Mouse (Mus musculus) heart, embryonic 10.5 days (tissue): ENCODE results near the gene Syn3. TPM values are rescaled to one million over a fixed set of nuclear protein-coding genes. Genes with fewer than 3 reads are reported as not detected.
"Not testable (repeated sequence)": the region's sequence is repeated elsewhere in the genome, so short reads cannot be mapped to it uniquely, and the experiment has no call there.

Experiments used
- DNase-seq: peaks from one replicate; pipeline ENCODE4 v3.0.0-alpha.2; 2017; ENCODE audit warnings: low spot score
- H3K27ac ChIP-seq: fragments of 300-500 bp; sonication (generic); 2 replicates; pipeline ENCODE4 v1.5.1; 2016; ENCODE audit warnings: mild to moderate bottlenecking
- H3K27me3 ChIP-seq: fragments of 300-500 bp; sonication (generic); 2 replicates; pipeline ENCODE4 v1.6.1; 2016; ENCODE audit warnings: mild to moderate bottlenecking; ENCODE audit not compliant: poor library complexity, insufficient read depth, severe bottlenecking
- H3K36me3 ChIP-seq: fragments of 300-500 bp; sonication (generic); 2 replicates; pipeline ENCODE4 v1.6.1; 2016; ENCODE audit warnings: mild to moderate bottlenecking, moderate library complexity
- H3K4me1 ChIP-seq: fragments of 300-500 bp; sonication (generic); 2 replicates; pipeline ENCODE4 v1.6.1; 2016; ENCODE audit warnings: mild to moderate bottlenecking
- H3K4me3 ChIP-seq: fragments of 300-500 bp; sonication (generic); 2 replicates; pipeline ENCODE4 v1.5.1; 2016; ENCODE audit warnings: mild to moderate bottlenecking, moderate library complexity
- H3K9me3 ChIP-seq: fragments of 300-500 bp; sonication (generic); 2 replicates; pipeline ENCODE4 v1.6.1; 2016; ENCODE audit warnings: mild to moderate bottlenecking, moderate library complexity
- WGBS: fragments of 180-500 bp; shearing (Covaris S2); methylation state at CpG from one replicate; pipeline ENCODE4 v1.1.7; 2016; 5-methylcytosine and 5-hydroxymethylcytosine counted together
- polyA plus RNA-seq: library from polyadenylated mRNA; unstranded; fragments of >200 nt; fragmentation: Nextera tagmentation; extraction: Ambion mirVana; gene quantifications from 2 replicates; pipeline ENCODE4 v1.2.1, GENCODE M21; 2016

Gene Syn3
- polyA plus RNA-seq, 1 experiment from 2014 or later = 1.2 TPM

DNA sequence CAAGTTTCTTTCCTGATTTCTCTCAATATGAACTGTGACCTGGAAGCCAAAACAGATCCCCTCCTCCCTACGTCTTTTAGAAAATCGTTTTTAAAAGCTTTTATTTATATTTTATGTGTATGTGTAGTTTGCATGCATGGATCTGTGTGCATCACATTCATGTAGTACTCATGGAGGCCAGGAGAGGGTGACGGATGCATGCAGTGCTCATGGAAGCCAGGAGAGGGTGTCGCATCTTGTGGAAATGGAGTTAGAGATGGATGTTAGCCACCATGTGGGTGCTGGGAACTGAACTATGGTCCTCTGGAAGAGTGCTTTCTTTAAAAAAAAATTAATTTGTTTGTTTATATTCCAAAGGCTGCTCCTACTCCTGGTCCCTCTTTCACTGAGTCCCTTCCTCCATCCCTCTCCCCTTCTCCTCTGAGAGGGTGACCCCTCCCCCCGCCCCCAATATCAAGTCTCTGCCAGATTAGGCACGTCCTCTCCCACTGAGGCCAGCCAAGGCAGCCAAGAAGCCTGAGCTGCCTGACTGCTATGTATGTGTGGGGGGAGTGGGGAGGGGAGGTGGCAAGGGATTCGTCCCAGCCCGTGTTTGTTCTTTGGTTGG lies 442.3 kb downstream of the Syn3 start:
- Histone ChIP-seq H3K27me3 (no peaks in the 10 kb centered on the region), H3K36me3 (peaks cover 2% of the 10 kb centered on the region; the same call in 1 of the 2 replicates), H3K27ac (no peak overlapping the region), H3K4me1 (peaks cover 16% of the 10 kb centered on the region), H3K9me3 (0 out of 2 replicates have a peak, but pooled peaks cover 2% of the 10 kb centered on the region), H3K4me3 (no peak overlapping the region)
- WGBS = 80% methylated on average over 8 of the region's 8 CpGs
- DNase-seq = peak; percentile 51

DNA sequence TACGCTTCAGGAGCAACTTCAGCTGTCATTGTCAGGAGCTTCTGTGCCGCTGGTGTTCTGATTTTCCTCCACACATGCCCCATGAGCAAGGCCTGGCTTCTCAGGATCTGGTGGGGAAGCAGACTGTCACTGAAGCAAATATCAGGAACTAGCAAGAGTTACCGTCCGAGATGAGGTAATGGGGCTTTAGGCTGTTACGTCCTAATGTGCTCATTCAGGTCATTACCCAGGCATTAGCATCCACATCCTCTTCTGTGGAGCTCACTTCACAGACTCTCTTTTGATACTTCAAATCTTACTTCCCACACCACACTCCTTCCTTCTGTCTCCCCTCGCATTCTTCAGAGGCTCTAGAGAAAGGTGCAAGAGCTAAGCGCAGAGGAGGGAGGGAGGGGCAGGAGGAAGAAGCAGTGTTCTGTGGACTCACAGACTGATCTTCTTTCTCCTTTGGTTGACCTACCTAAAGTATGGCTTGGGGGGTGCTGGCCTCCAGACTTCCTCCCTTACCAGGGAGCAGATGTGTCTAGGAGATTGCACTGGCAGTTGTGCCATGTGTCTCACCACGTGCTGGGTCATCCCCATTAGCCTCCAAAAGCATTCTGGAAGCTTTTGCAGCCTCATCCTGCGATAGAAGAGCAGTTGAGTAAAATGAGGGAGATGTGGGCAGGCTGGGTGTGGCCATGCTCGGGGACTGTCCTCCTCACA lies 445.7 kb downstream of the Syn3 start:
- Histone ChIP-seq H3K4me3 (no peak overlapping the region), H3K9me3 (0 out of 2 replicates have a peak, but pooled peaks cover 2% of the 10 kb centered on the region), H3K4me1 (peaks cover 16% of the 10 kb centered on the region), H3K27ac (no peak overlapping the region), H3K36me3 (peaks cover 10% of the 10 kb centered on the region; the same call in 1 of the 2 replicates), H3K27me3 (no peaks in the 10 kb centered on the region)
- peak; percentile 43 for DNase-seq
- 69% methylated on average over 10 of the region's 10 CpGs for WGBS

DNA sequence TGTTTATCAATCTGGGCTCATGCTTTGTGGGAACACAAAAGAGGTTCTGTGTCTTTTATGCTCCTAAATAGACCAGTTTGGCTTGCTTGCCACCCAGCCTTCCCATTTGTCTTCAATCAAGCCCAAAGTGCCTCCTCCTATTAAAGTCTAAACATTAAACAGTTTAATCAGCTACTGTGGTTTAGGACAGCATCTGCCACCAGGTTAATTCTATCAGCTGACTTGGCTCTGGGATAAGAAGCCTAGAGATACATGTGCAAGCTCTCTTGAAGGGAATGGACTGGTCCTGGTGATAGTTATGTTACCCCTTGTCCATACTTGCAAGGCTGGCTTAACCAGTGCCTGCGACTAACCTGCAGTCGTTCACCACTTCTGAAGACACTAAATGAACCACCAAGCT lies 448.2 kb downstream of the Syn3 start:
- Histone ChIP-seq H3K36me3 (peaks cover 15% of the 10 kb centered on the region), H3K9me3 (no peaks in the 10 kb centered on the region), H3K27ac (no peak overlapping the region), H3K4me1 (peaks cover 10% of the 10 kb centered on the region), H3K4me3 (no peak overlapping the region), H3K27me3 (no peaks in the 10 kb centered on the region)
- 82% methylated on average over 2 of the region's 2 CpGs for WGBS
- DNase-seq = peak; percentile 46

DNA sequence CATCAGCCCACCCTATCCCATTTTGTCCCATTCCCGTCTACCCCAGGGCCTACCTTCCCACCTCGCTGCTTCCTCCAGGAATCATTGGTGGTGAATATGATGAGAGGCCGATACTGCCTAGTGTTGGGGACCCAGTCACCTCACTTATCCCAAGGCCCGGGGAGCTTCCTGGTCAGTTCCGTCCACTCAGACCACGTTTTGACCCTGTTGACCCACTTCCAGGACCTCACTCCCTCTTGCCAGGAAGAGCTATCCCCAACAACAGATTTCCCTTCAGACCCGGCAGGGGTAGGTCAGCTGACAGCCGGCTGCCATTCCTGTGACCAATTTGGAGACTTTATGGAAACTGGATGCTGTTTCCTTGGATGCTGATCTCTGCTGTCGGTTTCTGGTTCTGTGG lies 450.9 kb downstream of the Syn3 start:
- H3K4me3 ChIP-seq = no peak overlapping the region
- H3K27me3 ChIP-seq = no peaks in the 10 kb centered on the region
- 91% methylated on average over 9 of the region's 9 CpGs for WGBS
- no peak overlapping the region for H3K27ac ChIP-seq
- H3K36me3 ChIP-seq = peaks cover 23% of the 10 kb centered on the region
- H3K4me1 ChIP-seq = peaks cover 5% of the 10 kb centered on the region
- peak; percentile 58 for DNase-seq
- H3K9me3 ChIP-seq = no peaks in the 10 kb centered on the region

DNA sequence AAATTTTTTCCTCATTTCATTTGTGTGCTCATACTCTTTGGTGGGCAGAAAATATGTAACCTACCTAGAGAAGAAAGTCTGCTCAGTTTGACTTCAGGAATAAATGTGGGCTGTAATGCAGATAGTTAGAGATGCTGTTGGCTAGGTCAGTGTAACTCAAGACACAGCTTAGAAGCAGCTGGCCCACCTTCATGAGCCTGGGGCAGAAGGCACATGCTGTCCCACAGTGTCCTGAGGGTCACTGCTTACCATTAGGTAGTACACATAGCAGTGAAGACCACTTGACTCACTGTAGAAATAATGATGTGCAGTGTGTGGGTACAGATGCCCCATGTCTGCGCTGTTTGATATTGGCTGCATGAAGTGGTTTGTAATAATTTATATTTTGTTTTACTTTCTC lies 452.3 kb downstream of the Syn3 start:
- peak; percentile 56 for DNase-seq
- Histone ChIP-seq H3K4me3 (no peak overlapping the region), H3K9me3 (no peaks in the 10 kb centered on the region), H3K4me1 (no peaks in the 10 kb centered on the region), H3K27ac (no peak overlapping the region), H3K36me3 (peaks cover 22% of the 10 kb centered on the region), H3K27me3 (no peaks in the 10 kb centered on the region)
- 85% methylated on average over 1 of the region's 1 CpGs for WGBS

DNA sequence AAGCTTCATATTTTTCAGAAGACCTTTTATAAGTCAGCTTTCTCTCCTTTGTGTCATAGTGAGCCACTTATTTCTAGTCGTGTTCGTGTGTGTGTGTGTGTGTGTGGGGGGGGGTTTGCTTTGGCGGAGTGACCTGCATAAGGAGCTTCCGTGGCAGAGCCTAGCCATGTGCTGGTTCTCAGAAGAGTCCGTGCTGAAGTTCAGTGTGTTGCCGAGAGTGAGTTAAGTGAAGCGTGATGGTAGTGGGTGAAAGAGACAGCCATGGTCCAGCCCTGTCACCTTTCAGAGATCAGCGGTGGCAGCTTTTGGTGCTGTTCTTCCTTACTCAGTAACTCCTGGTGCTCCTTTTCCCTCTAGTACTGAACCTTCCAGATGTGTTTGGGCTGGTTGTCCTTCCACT lies 454.6 kb downstream of the Syn3 start:
- no peaks in the 10 kb centered on the region for H3K27me3 ChIP-seq
- H3K36me3 ChIP-seq = peaks cover 24% of the 10 kb centered on the region
- H3K4me1 ChIP-seq = no peaks in the 10 kb centered on the region
- no peak overlapping the region for H3K4me3 ChIP-seq
- 86% methylated on average over 8 of the region's 8 CpGs for WGBS
- no peak for DNase-seq
- H3K27ac ChIP-seq = no peak overlapping the region
- no peaks in the 10 kb centered on the region for H3K9me3 ChIP-seq

DNA sequence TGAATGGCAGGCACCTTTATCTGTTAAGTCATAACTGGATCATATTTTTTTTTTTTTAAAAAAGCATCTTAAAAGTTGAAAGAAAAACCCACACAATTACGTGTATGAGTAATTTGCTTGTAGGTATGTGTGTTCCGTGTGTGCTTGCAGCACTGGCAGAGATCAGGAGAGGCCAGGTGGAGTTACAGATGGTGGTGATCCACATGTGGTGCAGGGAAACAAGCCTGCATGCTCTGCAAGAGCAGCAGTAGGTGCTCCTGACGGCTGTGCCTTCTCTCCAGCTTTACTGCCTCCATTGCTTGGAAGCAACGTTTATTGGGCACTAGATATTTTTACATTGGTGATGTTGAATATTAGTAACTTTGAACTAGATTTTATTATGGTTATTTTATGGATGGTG lies 455.0 kb downstream of the Syn3 start:
- no peaks in the 10 kb centered on the region for H3K27me3 ChIP-seq
- no peak overlapping the region for H3K27ac ChIP-seq
- no peaks in the 10 kb centered on the region for H3K4me1 ChIP-seq
- no peaks in the 10 kb centered on the region for H3K9me3 ChIP-seq
- WGBS = 82% methylated on average over 4 of the region's 4 CpGs
- no peak for DNase-seq
- H3K4me3 ChIP-seq = no peak overlapping the region
- peaks cover 26% of the 10 kb centered on the region for H3K36me3 ChIP-seq

DNA sequence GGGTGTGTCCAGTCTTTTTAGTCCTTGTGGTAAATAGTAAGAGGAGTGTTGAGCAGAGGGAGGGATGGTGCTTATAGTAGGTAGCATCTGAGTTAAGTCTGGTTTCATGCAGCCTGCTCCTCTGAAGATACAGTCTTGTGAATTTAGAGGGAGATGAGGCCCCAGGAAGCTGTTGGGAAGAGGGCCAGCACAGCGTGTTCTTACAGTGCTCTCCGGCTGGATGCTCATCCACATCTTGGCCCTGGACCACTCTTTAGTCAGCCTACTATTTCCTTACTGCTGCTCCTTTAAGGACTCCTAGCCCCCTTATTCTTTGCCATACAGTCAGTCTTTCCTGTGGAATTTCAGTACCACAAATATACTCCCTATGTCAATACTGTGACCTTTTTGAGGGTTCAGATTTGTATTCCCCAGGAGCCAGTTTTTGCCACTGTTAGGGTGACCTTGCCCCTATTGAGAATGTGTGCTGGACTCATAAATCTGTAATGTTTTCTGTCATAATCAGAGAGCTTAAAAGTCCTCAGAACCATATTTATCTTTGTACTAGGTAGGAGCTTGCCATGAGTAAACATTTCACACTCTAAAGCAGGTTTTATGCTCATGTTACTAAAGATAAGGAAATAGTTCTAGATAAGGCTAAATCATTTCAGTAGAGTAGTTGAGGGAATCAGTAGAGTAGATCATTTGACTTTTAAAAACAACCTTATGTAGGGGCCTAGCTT lies 464.5 kb downstream of the Syn3 start:
- Histone ChIP-seq H3K36me3 (peaks cover 34% of the 10 kb centered on the region), H3K9me3 (no peaks in the 10 kb centered on the region), H3K4me1 (no peaks in the 10 kb centered on the region), H3K27ac (no peak overlapping the region), H3K4me3 (no peak overlapping the region), H3K27me3 (no peaks in the 10 kb centered on the region)
- WGBS = 82% methylated on average over 2 of the region's 2 CpGs
- DNase-seq = no peak

DNA sequence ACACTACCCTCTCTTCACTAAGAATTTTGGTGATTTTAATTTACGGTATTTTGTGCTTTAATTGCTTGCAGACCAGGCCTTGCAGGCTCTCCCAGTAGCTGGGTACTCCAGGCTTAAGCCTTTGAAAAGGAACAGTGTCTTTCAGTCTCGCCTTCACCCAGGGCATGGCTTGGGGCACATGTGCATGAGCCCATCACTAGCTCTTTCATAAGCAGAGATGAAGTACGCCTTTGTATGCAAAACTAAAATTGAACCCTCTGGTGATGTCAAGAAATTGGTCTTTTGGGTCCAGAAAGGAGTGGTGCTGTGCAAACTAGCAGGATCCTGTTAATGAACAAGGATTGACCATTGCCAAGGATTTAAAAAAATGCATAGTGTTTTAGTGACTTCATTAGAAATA lies 466.2 kb downstream of the Syn3 start:
- WGBS = 82% methylated on average over 3 of the region's 3 CpGs
- H3K9me3 ChIP-seq = no peaks in the 10 kb centered on the region
- H3K27me3 ChIP-seq = no peaks in the 10 kb centered on the region
- no peak overlapping the region for H3K4me3 ChIP-seq
- DNase-seq = no peak
- H3K4me1 ChIP-seq = no peaks in the 10 kb centered on the region
- H3K36me3 ChIP-seq = peaks cover 33% of the 10 kb centered on the region
- H3K27ac ChIP-seq = no peak overlapping the region

DNA sequence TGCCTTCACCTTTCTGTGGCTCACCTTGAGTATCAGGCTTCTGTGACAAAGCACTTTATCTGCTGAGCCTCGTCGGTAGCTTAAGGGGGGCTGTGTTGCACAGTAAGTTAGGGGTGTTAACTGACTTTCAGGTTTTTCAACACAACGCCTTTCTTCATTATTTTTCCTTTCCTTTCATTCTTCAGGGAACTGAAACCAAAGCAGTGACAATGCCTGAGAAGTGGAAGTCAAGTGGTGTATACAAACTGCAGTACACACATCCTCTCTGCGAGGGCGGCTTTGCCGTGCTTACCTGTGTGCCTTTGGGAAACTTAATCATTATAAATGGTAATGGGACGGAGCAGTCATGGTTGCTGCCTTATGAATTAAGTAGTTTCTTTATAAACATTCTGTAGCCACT lies 468.0 kb downstream of the Syn3 start:
- no peak overlapping the region for H3K27ac ChIP-seq
- peaks cover 27% of the 10 kb centered on the region for H3K36me3 ChIP-seq
- no peaks in the 10 kb centered on the region for H3K9me3 ChIP-seq
- WGBS = 88% methylated on average over 7 of the region's 7 CpGs
- DNase-seq = no peak
- H3K4me3 ChIP-seq = no peak overlapping the region
- H3K27me3 ChIP-seq = no peaks in the 10 kb centered on the region
- H3K4me1 ChIP-seq = no peaks in the 10 kb centered on the region

DNA sequence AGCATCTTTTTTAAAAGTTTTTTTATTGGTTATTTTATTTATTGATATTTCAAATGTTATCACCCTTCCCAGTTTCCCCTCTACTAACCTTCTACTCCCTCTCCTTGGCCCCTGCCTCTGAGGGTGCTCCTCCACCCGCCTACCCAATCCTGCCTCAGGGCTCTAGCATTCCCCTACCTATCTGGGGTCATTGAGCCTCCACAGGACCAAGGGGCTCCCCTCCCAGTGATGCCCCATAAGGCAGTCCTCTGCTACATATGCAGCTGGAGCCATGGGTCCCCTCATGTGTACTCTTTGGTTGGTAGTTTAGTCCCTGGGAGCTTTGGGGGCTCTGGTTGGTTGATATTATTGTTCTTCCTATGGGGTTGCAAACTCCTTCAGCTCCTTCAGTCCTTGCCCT lies 471.9 kb downstream of the Syn3 start:
- not testable (repeated sequence) for H3K27me3 ChIP-seq, H3K9me3 ChIP-seq, DNase-seq, H3K4me1 ChIP-seq, H3K27ac ChIP-seq, H3K4me3 ChIP-seq
- H3K36me3 ChIP-seq = peaks cover 12% of the 10 kb centered on the region
- whole genome bisulfite sequencing = 62% methylated on average over 1 of the region's 1 CpGs

DNA sequence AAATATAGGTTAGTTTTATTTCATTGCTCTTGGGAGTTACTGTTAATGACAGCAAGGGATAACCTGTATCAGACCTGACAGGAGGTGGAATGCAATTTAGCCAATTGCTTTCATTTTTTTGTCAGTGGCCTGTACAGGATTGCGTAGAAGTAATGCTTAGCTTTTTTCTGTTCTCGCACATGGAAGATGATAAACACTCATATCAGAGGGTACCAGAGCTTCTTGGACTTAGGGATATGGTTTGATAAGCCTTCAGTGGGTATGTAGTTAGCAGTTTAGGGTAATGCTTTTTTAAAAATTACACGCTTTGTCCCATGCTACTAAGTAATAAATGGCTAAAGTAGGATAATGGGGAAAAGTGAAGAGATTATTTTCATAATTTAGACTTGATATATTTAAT lies 472.3 kb downstream of the Syn3 start:
- no peaks in the 10 kb centered on the region for H3K27me3 ChIP-seq
- peaks cover 12% of the 10 kb centered on the region for H3K36me3 ChIP-seq
- no peak overlapping the region for H3K27ac ChIP-seq
- no peak overlapping the region for H3K4me3 ChIP-seq
- H3K9me3 ChIP-seq = no peaks in the 10 kb centered on the region
- DNase-seq = no peak
- 76% methylated on average over 3 of the region's 3 CpGs for WGBS
- H3K4me1 ChIP-seq = 0 out of 2 replicates have a peak, but pooled peaks cover 3% of the 10 kb centered on the region

DNA sequence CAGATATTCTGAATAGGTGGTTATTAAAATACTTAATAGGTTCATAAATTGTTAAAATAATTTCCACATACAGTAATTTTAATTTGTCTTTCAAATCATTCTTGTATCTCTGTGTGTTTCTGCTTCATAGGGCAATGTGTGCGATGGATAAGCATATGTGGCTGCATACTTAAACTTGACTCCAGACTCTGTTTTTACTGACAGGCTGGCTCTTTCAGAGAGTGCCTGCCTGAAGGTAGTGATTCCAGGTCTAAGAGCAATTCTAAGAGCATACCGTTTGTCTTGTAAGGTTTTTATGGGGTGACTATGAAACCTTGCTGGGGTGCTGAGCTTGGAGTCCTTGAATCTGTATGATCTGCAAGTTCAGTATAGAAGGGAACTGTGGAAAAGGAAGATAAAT lies 472.8 kb downstream of the Syn3 start:
- no peaks in the 10 kb centered on the region for H3K9me3 ChIP-seq
- DNase-seq = no peak
- WGBS = 85% methylated on average over 2 of the region's 2 CpGs
- 0 out of 2 replicates have a peak, but pooled peaks cover 4% of the 10 kb centered on the region for H3K4me1 ChIP-seq
- peaks cover 12% of the 10 kb centered on the region for H3K36me3 ChIP-seq
- H3K27me3 ChIP-seq = no peaks in the 10 kb centered on the region
- no peak overlapping the region; the same call in 1 of the 2 replicates for H3K27ac ChIP-seq
- no peak overlapping the region for H3K4me3 ChIP-seq
